Mouse (Mus musculus): Measurements from ENCODE around the gene Tspan7. TPM values are rescaled to one million over a fixed set of nuclear protein-coding genes. Genes with fewer than 3 reads are reported as not detected.

The Tspan7 gene
- total and polyA plus RNA-seq, 2 experiments from 2014 or later = 70.8 to 91.9 TPM

- H3K4me1 ChIP-seq (ENCODE audit: control insufficient read depth, insufficient read depth) = no peaks in the 10 kb centered on the region
- no peak overlapping the region for H3K9ac ChIP-seq (replicated peaks; ENCODE audit: low read depth, low read length)
- ATAC-seq (ENCODE audit: insufficient read depth, low read depth) = no peak
- no peaks in the 10 kb centered on the region for H3K27me3 ChIP-seq (ENCODE audit: control insufficient read depth, insufficient read depth, low read length)
- H3K4me3 ChIP-seq (ENCODE audit: low read depth, low read length) = no peak overlapping the region
- H3K4me2 ChIP-seq (ENCODE audit: low read depth, low read length) = no peak overlapping the region
- no peaks in the 10 kb centered on the region for H3K36me3 ChIP-seq (replicated peaks; ENCODE audit: control insufficient read depth, insufficient read depth, low read length)
- H3K9me3 ChIP-seq (replicated peaks; ENCODE audit: control insufficient read depth, low read length) = no peaks in the 10 kb centered on the region
- no peak for DNase-seq (ENCODE audit: low spot score)
- H3K27ac ChIP-seq (ENCODE audit: low read depth) = no peak overlapping the region
- TF ChIP-seq CTCF (IDR thresholded peaks at IDR 0.05; ENCODE audit: low read depth) (no peak), EP300 (IDR thresholded peaks at IDR 0.05; ENCODE audit: low read depth) (no peak)
- 39% methylated on average over 2 of the region's 2 CpGs for WGBS
These were observed 17.7 kb downstream of the Tspan7 start for GRCm38 (mm10) chrX:10502616-10503015.

- H3K27me3 ChIP-seq (ENCODE audit: control insufficient read depth, insufficient read depth, low read length) = no peaks in the 10 kb centered on the region
- H3K4me2 ChIP-seq (ENCODE audit: low read depth, low read length) = no peak overlapping the region
- no peak overlapping the region for H3K4me3 ChIP-seq (ENCODE audit: low read depth, low read length)
- 35% methylated on average over 5 of the region's 5 CpGs for WGBS
- H3K36me3 ChIP-seq (replicated peaks; ENCODE audit: control insufficient read depth, insufficient read depth, low read length) = no peaks in the 10 kb centered on the region
- no peaks in the 10 kb centered on the region for H3K9me3 ChIP-seq (replicated peaks; ENCODE audit: control insufficient read depth, low read length)
- TF ChIP-seq CTCF (IDR thresholded peaks at IDR 0.05; ENCODE audit: low read depth) = no peak
- no peak for TF ChIP-seq EP300 (IDR thresholded peaks at IDR 0.05; ENCODE audit: low read depth)
- H3K9ac ChIP-seq (replicated peaks; ENCODE audit: low read depth, low read length) = no peak overlapping the region
- H3K4me1 ChIP-seq (ENCODE audit: control insufficient read depth, insufficient read depth) = 0 out of 2 replicates have a peak, but pooled peaks cover 3% of the 10 kb centered on the region
- DNase-seq (ENCODE audit: low spot score) (no peak), ATAC-seq (ENCODE audit: insufficient read depth, low read depth) (no peak)
- no peak overlapping the region for H3K27ac ChIP-seq (ENCODE audit: low read depth)
These were observed 29.5 kb downstream of the Tspan7 start for GRCm38 (mm10) chrX:10514417-10514816.

- Histone ChIP-seq H3K9ac (replicated peaks; ENCODE audit: low read depth, low read length) (no peak overlapping the region), H3K9me3 (replicated peaks; ENCODE audit: control insufficient read depth, low read length) (no peaks in the 10 kb centered on the region), H3K36me3 (replicated peaks; ENCODE audit: control insufficient read depth, insufficient read depth, low read length) (no peaks in the 10 kb centered on the region), H3K4me1 (ENCODE audit: control insufficient read depth, insufficient read depth) (0 out of 2 replicates have a peak, but pooled peaks cover 3% of the 10 kb centered on the region), H3K4me3 (ENCODE audit: low read depth, low read length) (no peak overlapping the region), H3K27me3 (ENCODE audit: control insufficient read depth, insufficient read depth, low read length) (no peaks in the 10 kb centered on the region), H3K4me2 (ENCODE audit: low read depth, low read length) (no peak overlapping the region), H3K27ac (ENCODE audit: low read depth) (no peak overlapping the region)
- TF ChIP-seq CTCF (IDR thresholded peaks at IDR 0.05; ENCODE audit: low read depth) (no peak), EP300 (IDR thresholded peaks at IDR 0.05; ENCODE audit: low read depth) (no peak)
- DNase-seq (ENCODE audit: low spot score) (no peak), ATAC-seq (ENCODE audit: insufficient read depth, low read depth) (no peak)
- WGBS = 35% methylated on average over 3 of the region's 3 CpGs
These were observed 30.0 kb downstream of the Tspan7 start for GRCm38 (mm10) chrX:10514971-10515370.

GRCm38 (mm10) chrX:10516448-10516847 lies 31.5 kb downstream of the Tspan7 start:
- 82% methylated on average over 7 of the region's 7 CpGs for WGBS
- no peak for ATAC-seq (ENCODE audit: insufficient read depth, low read depth)
- H3K4me3 ChIP-seq (ENCODE audit: low read depth, low read length) = no peak overlapping the region
- no peak overlapping the region for H3K9ac ChIP-seq (replicated peaks; ENCODE audit: low read depth, low read length)
- no peak overlapping the region for H3K27ac ChIP-seq (ENCODE audit: low read depth)
- TF ChIP-seq EP300 (IDR thresholded peaks at IDR 0.05; ENCODE audit: low read depth) (no peak), CTCF (IDR thresholded peaks at IDR 0.05; ENCODE audit: low read depth) (no peak)
- H3K4me2 ChIP-seq (ENCODE audit: low read depth, low read length) = no peak overlapping the region
- DNase-seq (ENCODE audit: low spot score) = no peak
- no peaks in the 10 kb centered on the region for H3K36me3 ChIP-seq (replicated peaks; ENCODE audit: control insufficient read depth, insufficient read depth, low read length)
- H3K27me3 ChIP-seq (ENCODE audit: control insufficient read depth, insufficient read depth, low read length) = no peaks in the 10 kb centered on the region
- 0 out of 2 replicates have a peak, but pooled peaks cover 3% of the 10 kb centered on the region for H3K4me1 ChIP-seq (ENCODE audit: control insufficient read depth, insufficient read depth)
- H3K9me3 ChIP-seq (replicated peaks; ENCODE audit: control insufficient read depth, low read length) = no peaks in the 10 kb centered on the region

GRCm38 (mm10) chrX:10516925-10517324 lies 32.0 kb downstream of the Tspan7 start:
- Histone ChIP-seq H3K27me3 (ENCODE audit: control insufficient read depth, insufficient read depth, low read length) (no peaks in the 10 kb centered on the region), H3K9me3 (replicated peaks; ENCODE audit: control insufficient read depth, low read length) (no peaks in the 10 kb centered on the region), H3K9ac (replicated peaks; ENCODE audit: low read depth, low read length) (no peak overlapping the region), H3K27ac (ENCODE audit: low read depth) (no peak overlapping the region), H3K36me3 (replicated peaks; ENCODE audit: control insufficient read depth, insufficient read depth, low read length) (no peaks in the 10 kb centered on the region), H3K4me2 (ENCODE audit: low read depth, low read length) (no peak overlapping the region), H3K4me3 (ENCODE audit: low read depth, low read length) (no peak overlapping the region), H3K4me1 (ENCODE audit: control insufficient read depth, insufficient read depth) (0 out of 2 replicates have a peak, but pooled peaks cover 3% of the 10 kb centered on the region)
- TF ChIP-seq CTCF (IDR thresholded peaks at IDR 0.05; ENCODE audit: low read depth) (no peak), EP300 (IDR thresholded peaks at IDR 0.05; ENCODE audit: low read depth) (no peak)
- DNase-seq (ENCODE audit: low spot score) = no peak
- ATAC-seq (ENCODE audit: insufficient read depth, low read depth) = no peak
- WGBS = 65% methylated on average over 6 of the region's 6 CpGs

- 74% methylated on average over 4 of the region's 4 CpGs for whole genome bisulfite sequencing
- Histone ChIP-seq H3K4me1 (ENCODE audit: control insufficient read depth, insufficient read depth) (0 out of 2 replicates have a peak, but pooled peaks cover 3% of the 10 kb centered on the region), H3K4me3 (ENCODE audit: low read depth, low read length) (no peak overlapping the region), H3K36me3 (replicated peaks; ENCODE audit: control insufficient read depth, insufficient read depth, low read length) (no peaks in the 10 kb centered on the region), H3K9me3 (replicated peaks; ENCODE audit: control insufficient read depth, low read length) (no peaks in the 10 kb centered on the region), H3K4me2 (ENCODE audit: low read depth, low read length) (no peak overlapping the region), H3K27ac (ENCODE audit: low read depth) (0 out of 2 replicates have a peak overlapping the region, but pooled peaks have one; percentile 65), H3K27me3 (ENCODE audit: control insufficient read depth, insufficient read depth, low read length) (no peaks in the 10 kb centered on the region), H3K9ac (replicated peaks; ENCODE audit: low read depth, low read length) (no peak overlapping the region)
- DNase-seq (ENCODE audit: low spot score) (no peak), ATAC-seq (ENCODE audit: insufficient read depth, low read depth) (no peak)
- TF ChIP-seq EP300 (IDR thresholded peaks at IDR 0.05; ENCODE audit: low read depth) (no peak), CTCF (IDR thresholded peaks at IDR 0.05; ENCODE audit: low read depth) (no peak)
These were observed 32.8 kb downstream of the Tspan7 start for GRCm38 (mm10) chrX:10517756-10518155.

All from heart, postnatal 0 days (tissue).